Mouse (Mus musculus) forebrain, embryonic 10.5 days (tissue): ENCODE data around the gene Mtrf1l. TPM values are rescaled to one million over a fixed set of nuclear protein-coding genes. Genes with fewer than 3 reads are reported as not detected.

ENCODE experiments used
- DNase-seq: peaks from one replicate; pipeline ENCODE4 v3.0.0-alpha.2; 2017; ENCODE audit warnings: low spot score; ENCODE audit errors: extremely low spot score
- H3K27ac ChIP-seq: fragments of 300-500 bp; sonication (generic); 2 replicates; pipeline ENCODE4 v1.5.1; 2016; ENCODE audit warnings: mild to moderate bottlenecking
- H3K27me3 ChIP-seq: fragments of 300-500 bp; sonication (generic); 2 replicates; pipeline ENCODE4 v1.6.1; 2016; ENCODE audit warnings: mild to moderate bottlenecking; ENCODE audit not compliant: poor library complexity, severe bottlenecking
- H3K36me3 ChIP-seq: fragments of 300-500 bp; sonication (generic); replicated peaks from 2 replicates; pipeline ENCODE4 v1.6.1; 2016; ENCODE audit warnings: mild to moderate bottlenecking, moderate library complexity
- H3K4me1 ChIP-seq: fragments of 300-500 bp; sonication (generic); 2 replicates; pipeline ENCODE4 v1.6.1; 2016
- H3K4me3 ChIP-seq: fragments of 300-500 bp; sonication (generic); 2 replicates; pipeline ENCODE4 v1.5.1; 2016; ENCODE audit warnings: mild to moderate bottlenecking, moderate library complexity
- H3K9me3 ChIP-seq: fragments of 300-500 bp; sonication (generic); 2 replicates; pipeline ENCODE4 v1.6.1; 2016; ENCODE audit warnings: mild to moderate bottlenecking, moderate library complexity
- WGBS: fragments of 180-500 bp; shearing (Covaris S2); methylation state at CpG from one replicate; pipeline ENCODE4 v1.1.7; 2016; 5-methylcytosine and 5-hydroxymethylcytosine counted together
- polyA plus RNA-seq: library from polyadenylated mRNA; unstranded; fragments of >200 nt; fragmentation: Nextera tagmentation; extraction: Ambion mirVana; gene quantifications from 2 replicates; pipeline ENCODE4 v1.2.1, GENCODE M21; 2016

Mtrf1l gene
- 10.9 and 12.6 TPM in 2 replicates for polyA plus RNA-seq

DNA sequence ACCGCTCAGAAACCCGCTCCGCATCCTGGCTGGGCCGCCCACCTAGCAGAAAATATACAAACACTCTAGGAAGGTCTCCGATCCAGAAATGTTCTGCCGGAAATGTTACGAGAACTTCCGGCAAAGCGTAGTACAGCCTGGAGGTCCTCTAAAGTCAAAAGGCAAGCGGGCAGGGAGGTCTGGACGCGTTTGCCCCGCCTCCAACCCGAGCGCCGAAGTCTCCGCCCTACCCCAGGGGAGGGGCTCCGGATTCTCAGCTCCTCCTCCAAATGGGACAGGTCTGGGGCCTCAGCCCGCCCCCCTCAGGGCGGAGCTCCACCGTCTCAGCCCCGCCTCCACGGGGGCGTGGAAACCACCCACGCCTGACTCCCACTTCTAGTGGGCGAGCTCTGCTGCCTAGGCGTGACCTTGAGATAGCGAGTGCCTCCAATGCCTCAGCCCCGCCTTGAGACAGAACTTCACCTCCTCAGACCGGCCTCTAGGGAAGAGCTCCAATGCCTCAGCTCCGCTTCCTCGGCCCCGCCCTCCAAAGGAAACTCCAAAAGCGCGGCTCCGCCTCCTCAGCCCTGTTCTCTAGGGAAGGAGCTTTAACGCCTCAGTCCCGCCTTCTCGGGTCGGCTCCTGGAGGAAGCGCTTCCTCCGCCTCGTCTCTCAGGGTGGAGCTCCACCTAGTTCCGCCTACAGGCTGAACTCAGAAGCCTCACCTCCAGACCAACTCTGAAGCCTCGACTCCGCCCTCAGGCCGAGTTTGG is at the start of gene Mtrf1l:
Gene Mtrf1l, minus strand, starts transcription at position 171 of the 752 bp plus-strand sequence.
- H3K4me3 ChIP-seq, result peak within 1 kb of the TSS; percentile 82
- H3K36me3 ChIP-seq, result peaks cover 29% of the 10 kb centered on the region
- no peaks in the 10 kb centered on the region for H3K9me3 ChIP-seq
- WGBS, result under 1% methylated on average over 47 of the region's 47 CpGs
- peak; percentile 96 for DNase-seq
- H3K27me3 ChIP-seq, result no peaks in the 10 kb centered on the region
- peaks cover 15% of the 10 kb centered on the region for H3K4me1 ChIP-seq
- H3K27ac ChIP-seq, result peak within 1 kb of the TSS; percentile 90

DNA sequence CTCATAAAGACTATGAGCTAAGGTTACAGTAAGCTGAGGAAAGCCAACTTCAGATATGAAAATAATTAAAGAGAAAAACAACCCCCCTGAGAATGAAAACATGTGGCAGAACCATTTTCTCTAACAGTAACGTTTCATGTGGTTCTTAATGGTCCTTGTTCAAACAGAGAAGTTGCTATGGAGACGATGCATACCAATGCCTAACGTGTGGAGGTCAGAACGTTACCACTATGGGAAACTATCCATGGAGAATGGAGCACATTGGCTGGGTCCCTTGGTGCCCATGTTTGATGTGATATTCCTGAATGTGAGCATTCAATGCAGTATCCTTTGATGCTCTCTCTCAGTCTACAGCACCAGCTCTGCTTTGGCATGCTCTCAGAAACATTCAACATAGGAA is 47.4 kb upstream of the Mtrf1l start:
- Histone ChIP-seq H3K4me1 (no peaks in the 10 kb centered on the region), H3K27ac (no peak overlapping the region), H3K27me3 (no peaks in the 10 kb centered on the region), H3K4me3 (no peak overlapping the region), H3K36me3 (no peaks in the 10 kb centered on the region), H3K9me3 (no peaks in the 10 kb centered on the region)
- 74% methylated on average over 4 of the region's 4 CpGs for WGBS
- DNase-seq, result no peak

DNA sequence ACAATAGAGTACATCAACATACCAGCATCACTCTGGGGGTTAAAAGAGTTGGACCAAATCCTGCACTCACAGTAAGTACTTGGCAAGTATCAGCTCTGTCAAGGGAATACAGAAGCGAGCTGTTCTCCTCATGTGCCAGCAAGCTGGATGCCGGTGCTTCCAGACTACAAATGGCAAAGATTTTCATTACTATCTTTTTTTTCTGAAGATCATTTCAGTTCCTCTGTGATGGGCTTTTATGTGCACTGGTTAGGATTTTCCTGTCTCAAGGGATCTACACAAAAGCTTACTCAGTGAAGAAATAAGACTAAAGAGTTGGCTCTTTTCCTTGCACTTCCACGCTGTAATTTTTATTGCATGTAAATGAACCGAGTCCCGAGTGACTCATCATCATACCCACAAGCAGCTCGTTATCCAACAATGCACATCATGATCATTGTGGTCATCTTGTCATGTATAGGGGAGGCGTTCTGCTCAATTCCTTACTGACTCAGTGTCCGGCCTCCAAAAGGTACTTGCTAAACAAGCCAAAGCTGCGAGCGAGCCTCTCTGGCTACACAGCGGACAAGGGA is 44.4 kb upstream of the Mtrf1l start:
- Histone ChIP-seq H3K27me3 (no peaks in the 10 kb centered on the region), H3K9me3 (no peaks in the 10 kb centered on the region), H3K27ac (no peak overlapping the region), H3K4me3 (no peak overlapping the region), H3K36me3 (no peaks in the 10 kb centered on the region), H3K4me1 (no peaks in the 10 kb centered on the region)
- DNase-seq, result no peak
- WGBS, result 88% methylated on average over 11 of the region's 11 CpGs

DNA sequence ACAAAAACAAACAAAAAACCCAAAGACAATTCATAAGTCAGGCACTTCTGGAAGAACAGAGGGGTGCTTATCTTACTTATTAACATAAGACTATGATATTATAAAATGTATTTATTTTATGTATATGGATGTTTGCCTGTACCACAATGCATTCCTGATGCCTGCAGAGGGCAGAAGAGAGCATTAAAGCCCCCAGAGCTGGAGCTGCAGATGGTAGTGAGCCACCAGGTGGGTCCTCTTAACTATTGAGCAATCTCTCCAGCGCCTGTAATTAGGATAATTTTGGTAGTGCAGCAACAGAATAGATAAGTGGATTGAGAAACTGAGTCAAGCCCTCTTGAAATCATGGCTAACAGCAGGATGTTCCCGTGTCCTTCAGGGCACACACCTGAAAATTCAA is 42.3 kb upstream of the Mtrf1l start:
- H3K27ac ChIP-seq, result no peak overlapping the region
- no peak for DNase-seq
- no peak overlapping the region for H3K4me3 ChIP-seq
- 59% methylated on average over 2 of the region's 2 CpGs for WGBS
- no peaks in the 10 kb centered on the region for H3K4me1 ChIP-seq
- no peaks in the 10 kb centered on the region for H3K9me3 ChIP-seq
- no peaks in the 10 kb centered on the region for H3K27me3 ChIP-seq
- H3K36me3 ChIP-seq, result no peaks in the 10 kb centered on the region

DNA sequence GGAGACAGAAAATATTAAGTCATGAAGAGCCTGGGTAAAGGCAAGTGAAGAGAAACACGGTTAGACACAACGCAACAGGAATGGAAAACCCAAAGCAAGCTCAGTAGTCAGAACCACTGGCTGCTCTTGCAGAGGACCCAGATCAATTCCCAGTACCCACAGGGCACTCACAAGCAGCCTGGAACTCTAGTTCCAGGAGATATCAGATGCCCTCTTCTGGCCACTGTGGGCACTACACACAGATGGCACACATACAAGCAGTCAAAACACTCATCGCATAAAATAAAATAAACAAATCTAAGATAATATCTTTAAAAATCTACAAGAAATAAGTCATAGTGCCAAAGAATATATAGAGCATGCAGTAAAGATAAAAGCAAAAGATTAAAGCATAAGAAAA is 39.0 kb upstream of the Mtrf1l start:
- Histone ChIP-seq H3K36me3 (no peaks in the 10 kb centered on the region), H3K4me1 (no peaks in the 10 kb centered on the region), H3K27me3 (no peaks in the 10 kb centered on the region), H3K9me3 (no peaks in the 10 kb centered on the region), H3K27ac (no peak overlapping the region), H3K4me3 (no peak overlapping the region)
- 95% methylated on average over 3 of the region's 3 CpGs for WGBS
- DNase-seq, result no peak

DNA sequence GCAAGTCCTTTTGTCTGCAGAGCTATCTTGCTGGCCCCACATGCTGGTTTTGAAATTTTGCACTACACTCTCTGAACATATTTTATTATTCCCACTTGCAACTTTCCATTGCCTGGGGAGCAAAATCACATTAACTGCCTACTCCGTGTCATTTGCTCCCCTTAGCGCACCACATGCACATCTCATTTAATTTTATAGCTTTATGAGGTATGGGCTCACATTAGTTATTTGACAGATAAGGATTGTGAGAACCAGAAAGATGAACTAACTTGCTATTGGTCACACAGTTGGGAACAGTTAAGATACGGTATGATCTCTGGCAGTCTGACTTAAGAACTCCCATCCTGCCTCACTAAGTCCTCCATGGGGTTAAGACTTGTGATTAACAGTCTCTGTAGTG is 37.1 kb upstream of the Mtrf1l start:
- Histone ChIP-seq H3K4me1 (no peaks in the 10 kb centered on the region), H3K9me3 (no peaks in the 10 kb centered on the region), H3K4me3 (no peak overlapping the region), H3K36me3 (no peaks in the 10 kb centered on the region), H3K27me3 (no peaks in the 10 kb centered on the region), H3K27ac (no peak overlapping the region)
- 93% methylated on average over 3 of the region's 3 CpGs for WGBS
- no peak for DNase-seq

DNA sequence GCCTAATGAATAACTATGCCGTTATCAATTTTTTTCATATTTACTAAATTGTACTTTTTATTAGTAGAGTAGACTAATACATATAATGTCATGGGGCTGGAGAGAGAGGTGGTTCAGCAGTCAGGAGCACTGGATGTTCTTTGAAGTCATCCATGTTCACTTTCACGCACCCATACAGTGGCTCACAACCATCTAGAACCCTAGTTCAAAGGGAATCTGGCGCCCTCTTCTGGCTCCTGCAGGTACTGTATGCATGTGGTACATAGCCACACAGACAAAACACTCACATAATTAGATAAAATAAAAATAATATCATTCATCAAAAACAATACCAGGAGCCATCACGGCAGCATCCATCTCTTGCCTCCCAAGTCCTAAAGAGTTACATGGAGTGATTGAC is 36.0 kb upstream of the Mtrf1l start:
- Histone ChIP-seq H3K36me3 (no peaks in the 10 kb centered on the region), H3K4me3 (no peak overlapping the region), H3K27ac (no peak overlapping the region), H3K9me3 (no peaks in the 10 kb centered on the region), H3K27me3 (no peaks in the 10 kb centered on the region), H3K4me1 (no peaks in the 10 kb centered on the region)
- DNase-seq, result peak; percentile 16
- WGBS, result 72% methylated on average over 4 of the region's 4 CpGs

DNA sequence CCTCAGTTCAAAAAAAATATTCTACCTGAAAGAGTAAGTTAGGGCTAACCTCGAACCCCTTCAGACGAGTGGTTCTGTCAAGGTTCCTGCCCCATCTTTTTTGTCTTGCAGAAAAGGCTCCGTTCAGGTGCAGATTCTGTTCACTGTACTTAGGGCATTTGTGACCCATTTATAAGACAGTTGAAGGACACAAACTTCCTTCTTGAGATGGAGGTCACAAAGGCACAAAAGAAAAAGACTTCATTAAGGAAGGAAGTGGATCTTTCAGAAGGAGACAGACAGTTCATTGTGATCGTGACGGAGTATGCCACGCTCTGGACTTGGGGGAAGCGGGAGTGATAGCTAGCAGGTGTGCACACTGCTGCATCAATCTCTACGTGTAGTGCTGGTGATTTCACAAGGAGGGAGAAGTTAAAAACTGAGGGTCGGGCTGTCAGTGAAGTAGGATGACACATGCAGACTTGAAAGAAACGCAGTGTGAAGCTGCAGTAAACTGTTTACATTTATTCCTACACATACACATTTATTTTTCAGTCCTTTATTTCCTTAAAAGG is 34.4 kb upstream of the Mtrf1l start:
- Histone ChIP-seq H3K4me3 (no peak overlapping the region), H3K36me3 (no peaks in the 10 kb centered on the region), H3K27ac (no peak overlapping the region), H3K27me3 (no peaks in the 10 kb centered on the region), H3K4me1 (no peaks in the 10 kb centered on the region), H3K9me3 (no peaks in the 10 kb centered on the region)
- no peak for DNase-seq
- 71% methylated on average over 10 of the region's 10 CpGs for WGBS

DNA sequence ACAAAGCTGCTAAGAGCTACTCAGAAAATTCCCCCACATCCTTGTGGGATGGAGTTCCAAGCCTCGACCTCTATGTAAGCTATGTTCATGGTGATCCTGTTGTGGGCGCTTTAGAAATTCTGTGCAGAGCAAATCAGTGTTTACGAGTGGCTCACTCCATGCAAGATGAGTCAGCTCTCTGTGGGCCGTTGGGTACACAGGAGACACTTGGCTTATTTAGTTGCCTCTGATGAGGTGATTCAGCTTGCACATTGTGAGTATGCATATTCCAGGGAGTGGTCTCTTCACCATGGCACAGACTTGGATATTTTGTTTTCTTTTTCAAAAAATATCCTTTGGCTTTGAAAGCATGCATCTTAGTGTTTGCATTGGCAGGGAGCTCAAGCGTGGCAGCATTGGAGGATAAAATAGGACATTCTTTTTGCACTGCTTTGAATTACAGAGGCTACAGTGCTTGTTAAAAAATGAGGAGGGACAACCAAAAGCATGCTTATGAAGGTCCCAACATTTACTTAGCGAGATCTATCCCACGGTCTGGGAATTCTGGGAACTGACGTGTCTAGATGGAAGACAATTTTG is 29.7 kb upstream of the Mtrf1l start:
- Histone ChIP-seq H3K27me3 (no peaks in the 10 kb centered on the region), H3K36me3 (no peaks in the 10 kb centered on the region), H3K27ac (no peak overlapping the region), H3K4me1 (no peaks in the 10 kb centered on the region), H3K4me3 (no peak overlapping the region), H3K9me3 (no peaks in the 10 kb centered on the region)
- WGBS, result 92% methylated on average over 8 of the region's 8 CpGs
- DNase-seq, result no peak

DNA sequence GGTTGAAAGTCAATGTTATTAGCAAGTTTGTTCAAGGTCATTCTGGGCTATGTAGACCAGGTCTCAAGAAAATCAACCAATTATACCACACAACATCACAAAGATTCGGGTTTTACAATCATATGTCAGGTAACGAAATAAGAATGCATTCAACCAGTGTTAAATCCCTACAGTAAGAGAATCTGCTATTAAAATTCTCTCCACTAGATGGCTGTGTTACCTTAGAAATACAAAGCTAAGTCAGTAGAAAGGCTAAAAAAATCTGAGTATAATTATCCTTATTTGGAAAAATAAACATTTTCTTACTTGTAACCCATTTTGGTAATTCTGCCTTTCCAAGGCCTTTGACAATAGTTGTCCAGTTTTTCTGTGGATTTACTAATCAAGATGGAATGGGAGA is 23.2 kb upstream of the Mtrf1l start:
- no peak for DNase-seq
- Histone ChIP-seq H3K27me3 (no peaks in the 10 kb centered on the region), H3K9me3 (no peaks in the 10 kb centered on the region), H3K36me3 (no peaks in the 10 kb centered on the region), H3K27ac (no peak overlapping the region), H3K4me3 (no peak overlapping the region), H3K4me1 (no peaks in the 10 kb centered on the region)
- WGBS, result 47% methylated on average over 2 of the region's 2 CpGs

DNA sequence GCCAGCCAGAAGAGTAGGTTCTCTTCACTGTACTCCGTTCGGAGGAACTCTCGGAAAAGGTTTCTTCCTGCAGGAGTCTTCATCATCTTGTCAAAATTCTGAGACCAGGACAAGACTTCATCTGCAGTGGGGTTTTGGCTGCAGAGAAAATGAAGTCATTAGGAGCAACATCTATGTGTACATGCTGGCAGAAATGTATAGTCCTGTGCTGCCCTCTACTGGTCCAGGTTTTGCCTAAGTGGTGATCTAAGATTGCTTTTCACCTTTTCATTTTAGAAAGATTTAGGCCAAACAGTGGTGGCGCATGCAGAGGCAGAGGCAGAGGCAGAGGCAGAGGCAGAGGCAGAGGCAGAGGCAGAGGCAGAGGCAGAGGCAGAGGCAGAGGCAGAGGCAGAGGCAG is 17.7 kb upstream of the Mtrf1l start:
- H3K27me3 ChIP-seq, result no peaks in the 10 kb centered on the region
- peak; percentile 25 for DNase-seq
- no peak overlapping the region for H3K4me3 ChIP-seq
- no peaks in the 10 kb centered on the region for H3K4me1 ChIP-seq
- WGBS, result 86% methylated on average over 4 of the region's 4 CpGs
- no peak overlapping the region for H3K27ac ChIP-seq
- H3K36me3 ChIP-seq, result no peaks in the 10 kb centered on the region
- H3K9me3 ChIP-seq, result no peaks in the 10 kb centered on the region

DNA sequence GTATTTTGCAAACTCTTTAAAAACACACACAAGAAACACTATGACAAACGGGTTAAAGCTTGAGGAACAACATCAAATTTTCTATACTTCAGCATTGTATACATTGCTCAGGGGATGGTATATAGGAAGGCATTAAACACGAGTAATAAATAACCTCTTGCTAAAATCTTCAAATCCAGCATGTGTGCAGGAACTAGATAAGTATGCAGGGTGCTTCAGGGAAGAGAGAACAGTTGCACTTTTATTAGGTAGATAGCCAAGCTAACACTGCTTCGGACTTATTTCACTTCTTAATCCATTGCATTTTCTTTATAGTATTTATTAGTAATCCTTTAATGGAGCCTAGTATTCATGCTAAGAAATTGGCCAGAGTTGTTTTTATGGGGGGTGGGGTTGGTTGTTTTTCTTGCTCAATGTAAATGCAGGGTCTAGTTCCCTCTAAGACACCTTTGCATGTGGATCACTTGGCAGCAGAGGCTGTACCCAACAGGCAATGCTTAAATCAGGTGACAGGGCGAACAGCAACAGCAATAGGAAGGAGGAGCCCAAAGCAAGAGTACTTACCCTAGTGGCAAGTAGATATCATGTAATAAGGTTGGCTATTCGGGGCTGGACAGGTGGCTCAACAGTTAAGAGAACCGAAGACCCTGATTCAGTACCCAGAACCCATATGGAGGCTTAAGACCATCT is 2.8 kb upstream of the Mtrf1l start:
- DNase-seq, result no peak
- no peak overlapping the region for H3K27ac ChIP-seq
- no peaks in the 10 kb centered on the region for H3K9me3 ChIP-seq
- no peak overlapping the region for H3K4me3 ChIP-seq
- peaks cover 15% of the 10 kb centered on the region for H3K4me1 ChIP-seq
- peaks cover 8% of the 10 kb centered on the region for H3K36me3 ChIP-seq
- WGBS, result 83% methylated on average over 6 of the region's 6 CpGs
- H3K27me3 ChIP-seq, result no peaks in the 10 kb centered on the region

DNA sequence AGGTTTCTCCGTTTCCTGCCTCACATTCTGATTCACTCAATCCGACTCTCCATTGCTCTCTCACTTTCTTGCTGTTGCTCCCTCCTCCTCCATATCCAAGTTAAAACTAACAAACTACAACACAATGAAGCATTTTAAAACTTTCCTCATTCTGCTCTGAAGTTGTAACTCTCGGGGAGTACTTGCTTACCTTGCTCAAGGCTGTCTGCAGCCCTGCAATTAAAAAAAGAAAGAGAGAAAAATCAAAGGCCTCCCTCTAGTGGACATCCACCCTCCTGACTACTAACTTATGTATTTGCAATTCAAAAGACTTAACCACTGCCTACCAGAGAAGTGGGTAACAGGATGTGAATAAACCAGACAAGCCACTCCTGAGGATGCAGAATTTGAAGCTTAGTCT is 1.1 kb upstream of the Mtrf1l start:
- WGBS, result 2% methylated on average over 3 of the region's 3 CpGs
- peak; percentile 26 for DNase-seq
- peaks cover 15% of the 10 kb centered on the region for H3K4me1 ChIP-seq
- H3K27me3 ChIP-seq, result no peaks in the 10 kb centered on the region
- H3K27ac ChIP-seq, result peak overlapping the region; percentile 90
- peak overlapping the region; percentile 82 for H3K4me3 ChIP-seq
- H3K9me3 ChIP-seq, result no peaks in the 10 kb centered on the region
- peaks cover 20% of the 10 kb centered on the region for H3K36me3 ChIP-seq
